Mouse (Mus musculus) thymus, postnatal 4 days (tissue): Measurements from ENCODE around the gene Fn1.

Experiments
- DNase-seq: peaks from one replicate; pipeline ENCODE4 v3.0.0; 2021

Gene Fn1

DNA sequence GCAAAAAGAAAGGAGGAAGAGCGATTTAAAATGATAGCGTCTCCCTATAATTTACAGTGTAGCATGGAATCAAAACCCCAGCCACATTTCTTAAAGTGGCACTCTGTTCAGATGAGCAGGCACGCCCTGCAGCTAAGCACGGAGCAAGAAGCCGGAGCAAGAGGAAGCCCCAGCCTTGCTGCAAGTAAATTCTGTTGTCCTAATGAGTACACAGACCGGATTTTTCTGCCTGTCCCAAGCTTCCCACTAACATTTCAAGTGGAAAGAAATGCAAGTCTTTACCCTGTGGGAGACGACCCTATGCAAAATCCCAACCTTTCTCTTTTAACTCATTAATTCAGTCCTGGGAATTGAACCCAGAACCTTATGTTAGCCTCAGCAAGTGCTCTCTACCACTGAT is 4.8 kb downstream of the Fn1 start:
- no peak for DNase-seq

DNA sequence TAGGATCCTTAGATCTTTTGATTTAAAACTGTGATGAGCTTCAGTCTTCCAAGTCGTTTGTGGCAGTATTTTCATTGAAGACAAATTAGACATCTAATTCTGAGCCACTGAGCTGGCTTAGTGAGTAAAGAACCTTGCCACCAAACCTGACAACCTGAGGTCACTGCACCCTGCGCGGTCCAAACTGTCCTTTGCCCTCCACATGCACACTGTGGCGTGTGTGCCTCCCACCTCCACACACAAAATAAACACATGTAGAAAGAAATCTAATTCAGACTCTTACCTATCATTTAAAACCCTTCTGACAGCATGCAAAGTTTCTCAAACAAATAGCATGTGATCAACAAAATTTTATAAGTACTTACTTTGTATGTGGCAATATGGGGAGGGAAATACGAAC is 6.2 kb downstream of the Fn1 start:
- no peak for DNase-seq

- no peak for DNase-seq
Observed at GRCm38 (mm10) chr1:71645999-71646398, 7.0 kb downstream of the Fn1 start.

DNA sequence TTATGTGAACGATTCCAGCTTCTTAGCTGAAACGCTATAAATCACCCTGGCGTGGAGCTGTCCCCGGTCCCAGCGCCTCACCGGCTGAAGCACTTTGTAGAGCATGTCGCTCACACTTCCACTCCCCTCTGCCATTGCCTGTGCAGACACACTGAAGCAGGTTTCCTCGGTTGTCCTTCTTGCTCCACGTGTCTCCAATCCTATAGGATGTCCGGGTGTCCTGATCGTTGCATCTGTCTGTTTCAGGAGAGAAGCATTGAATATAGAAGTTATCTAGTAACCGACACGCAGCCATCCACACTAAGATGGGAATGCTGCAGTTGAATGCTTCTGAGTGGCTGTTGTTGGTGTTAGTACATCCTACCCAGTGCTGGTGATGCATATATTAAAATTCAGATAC is 7.5 kb downstream of the Fn1 start:
- DNase-seq: no peak

DNA sequence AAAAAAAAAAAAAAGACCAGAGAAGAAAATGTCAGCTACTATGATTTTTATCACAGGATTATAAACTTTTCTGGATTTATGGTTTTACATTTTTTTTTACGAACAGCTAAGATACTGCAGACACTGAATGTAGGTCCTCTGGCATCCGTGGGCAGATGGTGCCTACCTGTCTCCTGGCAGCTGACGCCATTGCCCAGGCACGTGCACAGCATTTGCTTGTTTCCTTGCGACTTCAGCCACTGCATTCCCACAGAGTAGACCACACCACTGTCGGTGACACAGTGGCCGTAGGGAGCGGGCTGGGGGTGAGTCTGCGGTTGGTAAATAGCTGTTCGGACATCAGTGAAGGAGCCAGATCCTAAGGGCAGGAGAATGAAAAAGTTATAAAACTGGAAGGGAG is 10.2 kb downstream of the Fn1 start:
- DNase-seq: no peak

DNA sequence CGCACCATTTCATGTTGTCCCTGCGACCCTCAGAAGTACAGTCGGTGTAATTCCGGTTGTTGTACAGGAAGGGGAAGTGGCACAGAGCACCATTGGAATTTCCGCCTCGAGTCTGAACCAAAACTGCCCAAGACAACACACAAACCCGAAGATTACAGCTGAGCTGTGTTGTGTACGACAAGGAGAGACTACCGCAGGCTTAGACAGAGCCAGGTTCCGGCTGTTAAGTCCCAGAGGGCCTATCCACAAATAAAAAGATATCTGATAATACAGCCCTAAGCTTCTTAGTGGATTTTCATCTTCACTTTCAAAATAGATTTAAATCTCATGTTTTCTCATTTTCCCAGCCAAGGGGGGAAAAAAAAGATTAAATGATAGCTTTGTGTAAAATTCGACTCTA is 11.8 kb downstream of the Fn1 start:
- DNase-seq: no peak

GRCm38 (mm10) chr1:71640157-71640556 is 12.8 kb downstream of the Fn1 start:
- no peak for DNase-seq

- DNase-seq: no peak
Observed at GRCm38 (mm10) chr1:71636665-71637064, 16.3 kb downstream of the Fn1 start.

DNA sequence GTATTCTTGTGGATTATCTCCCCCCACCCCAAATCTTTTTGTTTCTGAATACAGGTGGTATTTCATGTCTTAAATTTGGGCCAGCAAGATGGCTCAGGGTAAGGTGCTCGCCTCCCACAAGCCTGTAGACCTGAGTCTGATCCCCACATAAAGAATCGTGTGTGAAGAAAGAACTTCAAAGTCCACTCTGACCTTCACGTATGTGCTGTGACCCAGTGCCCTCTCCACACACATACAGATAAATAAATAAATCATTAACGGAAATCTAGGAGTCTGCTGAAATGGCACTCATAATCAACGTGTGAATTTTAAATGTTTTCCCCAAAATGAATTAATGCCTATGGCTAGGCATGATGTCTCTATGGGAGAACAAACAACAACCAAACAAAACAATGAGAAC is 16.9 kb downstream of the Fn1 start:
- DNase-seq: no peak

- DNase-seq: no peak
Observed at GRCm38 (mm10) chr1:71635101-71636014, 17.6 kb downstream of the Fn1 start.

DNA sequence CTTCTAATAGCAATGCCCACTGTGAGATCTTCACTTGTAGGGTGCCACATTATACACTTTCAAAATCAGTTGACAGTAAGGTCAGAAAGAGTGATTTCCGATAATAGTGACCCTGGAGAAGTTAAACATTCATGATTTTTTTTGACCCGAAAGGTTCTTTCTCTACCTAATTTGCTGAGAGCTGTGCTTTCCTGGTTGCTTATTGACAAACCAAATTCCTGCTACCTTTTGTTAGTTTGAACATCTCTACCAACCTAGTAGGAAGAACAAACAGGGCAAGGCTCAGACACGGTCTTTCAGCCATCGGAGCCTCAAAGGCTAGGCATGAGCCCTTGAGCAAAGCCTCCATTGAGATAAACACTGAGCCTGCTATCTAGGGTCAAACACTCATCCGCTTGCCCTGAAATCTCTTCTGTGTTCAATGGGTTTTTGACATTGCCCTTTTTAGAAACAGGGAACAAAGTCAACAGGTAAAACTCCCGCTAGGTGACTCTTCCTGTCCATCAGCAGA is 18.5 kb downstream of the Fn1 start:
- DNase-seq: no peak

GRCm38 (mm10) chr1:71632387-71632786 is 20.6 kb downstream of the Fn1 start:
- DNase-seq: no peak

- DNase-seq: no peak
Observed at GRCm38 (mm10) chr1:71631811-71632210, 21.2 kb downstream of the Fn1 start.

- DNase-seq: no peak
Observed at GRCm38 (mm10) chr1:71630243-71630642, 22.8 kb downstream of the Fn1 start.

DNA sequence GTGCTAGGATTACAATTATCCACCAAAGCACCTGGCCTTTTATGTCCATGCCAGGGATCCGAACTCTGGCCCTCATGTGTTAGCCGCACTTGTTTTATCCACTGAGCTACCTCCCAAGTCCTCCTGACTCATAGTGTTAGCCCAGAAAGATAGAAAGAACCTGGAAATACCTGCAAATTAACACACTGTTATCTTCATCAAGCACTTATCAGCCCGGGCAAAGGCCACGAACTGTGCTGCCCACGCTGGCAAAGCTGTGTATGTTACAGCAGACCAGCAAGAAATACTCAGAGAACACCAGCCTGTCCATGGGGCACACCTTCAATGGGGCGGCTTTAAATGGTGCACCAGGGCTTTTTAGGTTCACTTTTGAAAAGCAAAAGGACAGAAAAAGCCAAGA is 29.4 kb downstream of the Fn1 start:
- no peak for DNase-seq

- DNase-seq: no peak
Observed at GRCm38 (mm10) chr1:71621526-71621925, 31.5 kb downstream of the Fn1 start.

DNA sequence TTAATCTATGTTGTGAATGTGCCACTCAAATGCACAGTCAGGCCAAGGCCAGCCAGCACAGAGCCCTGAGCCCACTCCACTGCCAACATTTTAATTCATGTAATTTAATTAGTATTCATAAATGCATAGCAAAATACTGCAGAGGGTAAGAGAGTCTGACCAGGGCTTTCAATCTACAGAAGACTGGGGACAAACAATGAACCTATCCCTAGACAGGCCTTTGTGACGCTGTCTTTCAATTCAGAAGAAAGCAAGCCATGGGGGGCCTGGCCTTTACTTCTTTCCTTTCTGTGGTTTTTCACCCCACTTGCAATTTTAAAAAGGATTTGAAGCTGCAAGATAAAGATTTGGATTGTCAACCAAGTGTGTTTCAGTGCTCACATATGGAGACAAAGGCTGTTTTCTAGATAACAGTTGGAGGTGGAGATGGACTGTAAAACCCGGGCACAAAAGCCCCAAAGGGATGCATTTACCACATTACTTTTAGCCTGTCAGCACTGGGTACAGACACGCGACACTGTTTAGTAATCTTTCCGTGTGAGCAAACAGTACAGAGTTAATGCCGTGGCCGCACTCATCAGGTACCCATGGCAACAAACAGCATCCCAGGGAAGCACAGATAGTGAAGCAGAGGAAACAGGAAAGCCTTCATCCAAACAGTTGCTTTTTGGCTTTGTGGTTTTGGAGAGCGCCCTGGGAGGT is 38.3 kb downstream of the Fn1 start:
- DNase-seq: no peak

DNA sequence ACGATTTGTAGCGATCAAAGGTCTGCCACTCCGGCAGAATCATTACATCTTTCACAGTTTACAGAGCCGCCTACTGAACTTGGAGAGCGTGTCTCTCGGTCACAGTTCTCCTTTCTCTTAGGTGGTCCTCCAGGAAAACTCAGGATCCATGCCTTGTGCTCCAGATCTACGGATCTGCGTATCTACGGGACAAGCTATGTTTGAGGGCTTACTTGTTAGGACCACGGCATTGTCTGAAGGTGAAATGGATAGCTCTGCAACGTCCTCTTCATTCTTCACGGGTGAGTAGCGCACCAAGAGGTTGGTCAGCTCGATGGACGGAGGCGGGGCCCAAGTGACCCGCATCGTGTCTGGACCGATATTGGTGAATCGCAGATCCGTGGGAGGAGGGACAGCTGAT is 40.7 kb downstream of the Fn1 start:
- no peak for DNase-seq

DNA sequence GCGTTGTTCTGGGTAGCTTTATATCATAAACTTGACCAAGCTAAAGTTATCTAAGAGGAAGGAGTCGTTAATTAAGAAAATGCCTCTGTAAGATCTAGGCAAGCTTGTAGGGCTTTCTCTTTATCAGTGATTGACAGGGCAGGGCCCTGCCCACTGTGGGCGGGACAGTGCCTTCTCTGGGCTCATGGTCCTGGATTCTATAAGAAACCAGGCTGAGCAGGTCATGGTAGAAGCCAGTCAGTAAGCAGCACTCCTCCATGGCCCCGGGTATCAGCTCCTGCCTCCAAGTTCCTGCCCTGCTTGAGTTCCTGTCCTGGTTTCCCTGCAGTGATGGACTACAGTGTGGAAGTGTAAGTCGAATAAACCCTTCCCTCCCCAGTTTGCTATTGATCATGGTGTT is 43.1 kb downstream of the Fn1 start:
- DNase-seq: no peak

- DNase-seq: no peak
Observed at GRCm38 (mm10) chr1:71609057-71609775, 43.8 kb downstream of the Fn1 start.

DNA sequence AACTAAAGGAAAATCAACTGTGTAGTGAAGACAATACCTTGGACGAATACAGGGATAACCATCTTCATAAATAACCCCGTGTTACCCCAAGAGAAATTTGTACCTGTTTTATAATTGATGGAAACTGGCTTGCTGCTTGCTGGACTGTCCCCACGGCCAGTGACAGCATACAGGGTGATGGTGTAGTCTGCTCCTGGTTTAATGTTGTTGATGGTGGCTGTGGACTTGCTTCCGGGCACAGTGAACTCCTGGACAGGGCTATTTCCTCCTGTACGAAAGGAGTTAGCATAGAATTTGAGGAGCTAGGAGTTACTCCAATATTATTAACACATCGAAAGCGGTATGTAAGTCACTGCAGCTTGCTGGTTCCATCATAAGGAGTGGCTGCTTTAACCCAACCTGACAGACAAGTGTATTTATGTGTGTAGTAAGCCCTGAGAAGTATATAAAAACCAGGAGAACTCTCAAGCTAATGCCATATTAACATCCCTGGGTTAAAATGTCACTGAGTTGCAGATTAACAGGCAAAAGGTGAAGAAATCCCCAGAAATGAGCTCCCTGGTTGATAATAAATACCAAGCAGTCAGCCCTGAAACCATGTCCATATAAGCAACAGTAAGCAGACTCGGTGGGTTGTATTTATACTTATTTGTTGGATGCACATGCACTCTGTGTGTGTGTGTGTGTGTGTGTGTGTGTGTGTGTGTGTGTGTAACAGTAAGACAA is 46.2 kb downstream of the Fn1 start:
- no peak for DNase-seq

- DNase-seq: no peak
Observed at GRCm38 (mm10) chr1:71605751-71606150, 47.2 kb downstream of the Fn1 start.

GRCm38 (mm10) chr1:71595365-71595764 is 57.6 kb downstream of the Fn1 start:
- DNase-seq: no peak
